In the genomic region with DNA sequence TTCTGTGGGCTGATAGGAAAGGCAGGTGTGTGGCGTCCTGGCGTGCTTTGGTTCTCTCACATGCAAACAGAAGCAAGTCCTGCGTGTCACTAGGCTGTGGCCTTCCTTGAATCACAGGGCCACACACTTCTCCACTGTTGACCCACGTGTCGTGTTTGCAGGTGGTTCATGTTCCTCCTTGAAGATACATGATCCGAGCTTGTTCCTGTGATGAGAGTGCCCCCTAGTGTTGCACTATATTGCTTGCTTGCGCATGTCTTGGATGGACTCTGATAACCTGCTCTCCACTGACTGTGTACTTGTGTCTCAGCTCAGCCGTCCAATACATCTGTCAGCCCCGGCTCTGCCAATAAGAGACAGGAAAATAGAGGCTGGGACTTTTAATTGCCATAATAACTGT, we compare ENCODE assay signal across 9 mouse cellular contexts. TPM values are rescaled to one million over a fixed set of nuclear protein-coding genes. Genes with fewer than 3 reads are reported as not detected.
DNase-seq lines count a peak whose midpoint lies in the region; ATAC-seq and TF ChIP-seq lines count a peak whose summit lies in the region.
"Had no signal": no experiment of that assay in that cellular context is flagged by ENCODE, and none has a peak within 500 bp of the region (broad histone marks: within the 10 kb centered on the region; RNA-seq: fewer than 3 reads in every experiment).

No protein-coding gene starts in this region.

- H3K27me3 ChIP-seq in embryonic facial prominence, embryonic 10.5 days (replicated peaks; ENCODE audit: low read depth, poor library complexity, severe bottlenecking) = no peaks in the 10 kb centered on the region
- H3K27me3 ChIP-seq in liver, embryonic 14.5 days (ENCODE audit: control insufficient read depth, insufficient read depth, low read length) = no peaks in the 10 kb centered on the region

- H3K9me3 ChIP-seq in embryonic facial prominence, embryonic 10.5 days = no peaks in the 10 kb centered on the region
- H3K9me3 ChIP-seq in liver, embryonic 14.5 days (ENCODE audit: control insufficient read depth, low read length) = no peaks in the 10 kb centered on the region

- 50% methylated on average over 9 of the region's 9 CpGs for WGBS in embryonic facial prominence, embryonic 10.5 days
- WGBS in liver, embryonic 14.5 days (ENCODE audit: insufficient replicate concordance) = 30% methylated on average over 9 of the region's 9 CpGs

- TF ChIP-seq CTCF in liver, embryonic 14.5 days (IDR thresholded peaks at IDR 0.05; ENCODE audit: low read depth) = peak; percentile 90

- H3K9ac ChIP-seq in liver, embryonic 14.5 days (replicated peaks) = no peak overlapping the region

- H3K36me3 ChIP-seq in embryonic facial prominence, embryonic 10.5 days (replicated peaks) = peaks cover 100% of the 10 kb centered on the region
- H3K36me3 ChIP-seq in liver, embryonic 14.5 days (replicated peaks; ENCODE audit: control insufficient read depth, insufficient read depth, low read depth) = peaks cover 9% of the 10 kb centered on the region

- intact Hi-C loops in heart, postnatal 10 days (cut with DNase I) = loop anchor here (1.0 to 5.0 kb wide), 4 partner anchors 62 to 303 kb away; partner anchors contain the start of gene Fibcd1

- H3K4me1 ChIP-seq in embryonic facial prominence, embryonic 10.5 days = no peaks in the 10 kb centered on the region
- H3K4me1 ChIP-seq in liver, embryonic 14.5 days (replicated peaks; ENCODE audit: control insufficient read depth in 2 of 2, insufficient read depth in 2 of 2, low read length in 1 of 2) = no peaks in the 10 kb centered on the region

- ATAC-seq in liver, embryonic 14.5 days (ENCODE audit: insufficient read depth) = peak; percentile 36; the same call in 1 of the 2 replicates

- peak; percentile 79 for DNase-seq in CD4-positive helper T cell, adult 2 months (ENCODE audit: low read depth, low spot score)
- DNase-seq in adrenal gland, postnatal 14 days = peak; percentile 84
- DNase-seq in embryonic facial prominence, embryonic 10.5 days (ENCODE audit: low spot score) = peak; percentile 71
- DNase-seq in heart, postnatal 10 days = peak; percentile 86 to 90
- peak; percentile 78 to 85 for DNase-seq in kidney, postnatal 4 days
- DNase-seq in liver, embryonic 14.5 days (ENCODE audit: low read depth in 3 of 3, low spot score in 3 of 3) = peak; percentile 45 to 56 (median 52)
- DNase-seq in retina, adult 2 months (ENCODE audit: low read depth, low spot score) = peak; percentile 56
- DNase-seq in thymus, postnatal 10 days (ENCODE audit: low spot score in 2 of 2) = peak; percentile 67 to 87

- no peak overlapping the region for H3K4me3 ChIP-seq in embryonic facial prominence, embryonic 10.5 days
- H3K4me3 ChIP-seq in liver, embryonic 14.5 days (ENCODE audit: insufficient read depth in 1 of 2, low read depth in 2 of 2, low read length in 2 of 2) = no peak overlapping the region
- H3K4me3 ChIP-seq: erythroblast, embryonic 14.5 days had no signal

- no peak overlapping the region for H3K4me2 ChIP-seq in liver, embryonic 14.5 days (ENCODE audit: low read depth)

- no peak for TF ChIP-seq EP300 in liver, embryonic 14.5 days (IDR thresholded peaks at IDR 0.05; ENCODE audit: low read depth)

- H3K27ac ChIP-seq in embryonic facial prominence, embryonic 10.5 days (replicated peaks) = no peak overlapping the region
- no peak overlapping the region for H3K27ac ChIP-seq in liver, embryonic 14.5 days

RNA-seq across cellular contexts. Expression of gene Qrfp, which starts 25.3 kb away (rescaled TPM):
- 0.19 TPM in 1 of 2 replicates, not detected in the other for total RNA-seq in adrenal gland, postnatal 14 days (2021)
- 0.19 and 0.20 TPM in 2 replicates for polyA plus RNA-seq in embryonic facial prominence, embryonic 10.5 days (2016; fragmentation: Nextera tagmentation; extraction: Ambion mirVana)
- total RNA-seq in heart, postnatal 10 days (2021) = not detected
- polyA plus RNA-seq in liver, embryonic 14.5 days (2012; rRNA removed) = 0.01 TPM in 1 of 2 replicates, not detected in the other
- polyA plus RNA-seq in liver, embryonic 14.5 days (2014; fragmentation: Nextera tagmentation; extraction: Ambion mirVana) = not detected in 2 replicates
- polyA plus RNA-seq: erythroblast, embryonic 14.5 days had no signal
